Mouse (Mus musculus) liver, embryonic 14.5 days (tissue): ENCODE data around the gene Sema3a. TPM values are rescaled to one million over a fixed set of nuclear protein-coding genes. Genes with fewer than 3 reads are reported as not detected.

Experiments
- ATAC-seq: fragments of 200-750 bp; cut with Nextera tagmentation; 2 replicates; pipeline ENCODE4 v1.8.0; 2017; ENCODE audit warnings: moderate number of reproducible peaks, mild to moderate bottlenecking, moderate library complexity; ENCODE audit not compliant: insufficient read depth
- DNase-seq, 3 experiments: peaks; one replicate each; pipeline ENCODE4 v3.0.0-alpha.2; 2012 to 2013; ENCODE audit warnings: low read depth in 3 of 3, low spot score in 3 of 3
- H3K27ac ChIP-seq: fragments of 300-500 bp; sonication (generic); 2 replicates; pipeline ENCODE4 v1.5.1; 2014; ENCODE audit warnings: moderate library complexity, mild to moderate bottlenecking, control low read depth, inconsistent platforms
- H3K27me3 ChIP-seq: fragments of 300-500 bp; sonication (generic); 2 replicates; pipeline ENCODE4 v1.6.1; 2014; ENCODE audit warnings: mild to moderate bottlenecking, low read length, moderate library complexity; ENCODE audit not compliant: control insufficient read depth, insufficient read depth
- H3K36me3 ChIP-seq: fragments of 300-500 bp; sonication (generic); replicated peaks from 2 replicates; pipeline ENCODE4 v1.6.1; 2014; ENCODE audit warnings: low read depth; ENCODE audit not compliant: control insufficient read depth, insufficient read depth
- H3K4me1 ChIP-seq, 2 experiments: fragments of 200-500 bp in 1 of 2; fragments of 300-500 bp in 1 of 2; sonication (generic) in 1 of 2; replicated peaks; 2 replicates each; pipeline ENCODE4 v1.6.1; 2012 to 2014; ENCODE audit warnings: antibody characterized with exemption in 1 of 2, inconsistent platforms in 1 of 2, low read length in 1 of 2; ENCODE audit not compliant: control insufficient read depth in 2 of 2, insufficient read depth in 2 of 2
- H3K4me2 ChIP-seq: fragments of 300-500 bp; sonication (generic); 2 replicates; pipeline ENCODE4 v1.6.1; 2014; ENCODE audit warnings: low read depth, mild to moderate bottlenecking, control low read depth, moderate library complexity
- H3K4me3 ChIP-seq, 2 experiments: fragments of 200-500 bp in 1 of 2; fragments of 300-500 bp in 1 of 2; sonication (generic) in 1 of 2; 2 replicates each; pipeline ENCODE4 v1.5.1; 2012 to 2014; ENCODE audit warnings: low read depth in 2 of 2, low read length in 2 of 2, mild to moderate bottlenecking in 2 of 2, control low read depth in 1 of 2, inconsistent platforms in 1 of 2, moderate library complexity in 1 of 2; ENCODE audit not compliant: insufficient read depth in 1 of 2
- H3K9ac ChIP-seq: fragments of 300-500 bp; sonication (generic); replicated peaks from 2 replicates; pipeline ENCODE4 v1.6.1; 2014; ENCODE audit warnings: mild to moderate bottlenecking, control low read depth, moderate library complexity
- H3K9me3 ChIP-seq: fragments of 300-500 bp; sonication (generic); 2 replicates; pipeline ENCODE4 v1.6.1; 2016; ENCODE audit warnings: low read length, mixed read lengths; ENCODE audit not compliant: control insufficient read depth
- CTCF ChIP-seq: IDR thresholded peaks from 2 replicates; pipeline ENCODE4 v1.5.1; 2016; ENCODE audit warnings: antibody characterized with exemption, low read depth, control low read depth
- EP300 ChIP-seq: IDR thresholded peaks from 2 replicates; pipeline ENCODE4 v1.6.1; 2016; ENCODE audit warnings: antibody characterized with exemption, low read depth
- WGBS: fragments of 180-500 bp; shearing (Covaris S2); extraction: QIAGEN DNeasy Blood & Tissue Kit; methylation state at CpG from one replicate; pipeline ENCODE4 v1.1.7; 2014; ENCODE audit not compliant: insufficient replicate concordance; 5-methylcytosine and 5-hydroxymethylcytosine counted together
- polyA plus RNA-seq, 2 experiments: library from polyadenylated mRNA; depleted of rRNA in 1 of 2; stranded (reverse) in 1 of 2; unstranded in 1 of 2; fragments of >200 nt; fragmentation: Nextera tagmentation in 1 of 2; extraction: Ambion mirVana in 1 of 2; gene quantifications; 2 replicates each; pipeline versions ENCODE4 v1.2.1 to v1.2.3; 2012 to 2014

Gene Sema3a
- polyA plus RNA-seq, 2 experiments: 1.0 to 2.4 TPM

DNA sequence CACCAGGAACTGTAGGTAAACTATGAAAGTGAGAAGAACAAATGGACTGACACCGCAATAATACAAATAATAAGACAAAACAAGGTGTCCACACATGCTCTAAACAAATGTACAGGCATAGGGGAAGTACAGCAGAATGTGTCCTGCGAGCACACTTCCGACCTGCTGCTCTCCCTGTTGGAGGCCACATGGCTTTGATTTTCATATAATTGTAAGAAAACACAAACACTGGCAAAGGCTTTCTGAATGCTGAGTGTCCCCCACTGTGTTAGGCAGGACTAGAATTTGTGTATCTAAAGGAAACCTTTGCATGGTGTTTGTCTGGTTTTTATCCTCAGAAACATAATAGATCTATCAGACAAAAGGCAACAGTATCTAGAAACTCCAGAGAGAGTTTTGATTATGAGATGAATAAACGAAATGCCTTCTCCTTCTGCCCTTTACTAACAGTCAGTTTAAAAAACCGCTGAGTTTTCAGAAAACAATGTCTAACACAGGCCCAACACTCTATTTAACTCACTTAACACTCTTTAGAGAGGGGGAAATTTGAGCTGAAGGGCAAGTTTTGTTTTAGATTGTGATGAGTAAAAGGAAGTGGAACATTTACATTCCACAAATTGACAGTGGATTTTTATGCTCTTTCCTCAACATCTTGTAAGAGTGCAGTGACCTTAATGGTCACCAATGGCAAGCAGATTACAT lies 193.7 kb downstream of the Sema3a start:
- TF ChIP-seq EP300 (no peak), CTCF (no peak)
- Histone ChIP-seq H3K9me3 (no peaks in the 10 kb centered on the region), H3K4me1 (no peaks in the 10 kb centered on the region), H3K27me3 (no peaks in the 10 kb centered on the region), H3K9ac (no peak overlapping the region), H3K36me3 (no peaks in the 10 kb centered on the region), H3K27ac (no peak overlapping the region), H3K4me3 (no peak overlapping the region), H3K4me2 (no peak overlapping the region)
- no peak for DNase-seq
- no peak for ATAC-seq
- 47% methylated on average over 5 of the region's 5 CpGs for WGBS

DNA sequence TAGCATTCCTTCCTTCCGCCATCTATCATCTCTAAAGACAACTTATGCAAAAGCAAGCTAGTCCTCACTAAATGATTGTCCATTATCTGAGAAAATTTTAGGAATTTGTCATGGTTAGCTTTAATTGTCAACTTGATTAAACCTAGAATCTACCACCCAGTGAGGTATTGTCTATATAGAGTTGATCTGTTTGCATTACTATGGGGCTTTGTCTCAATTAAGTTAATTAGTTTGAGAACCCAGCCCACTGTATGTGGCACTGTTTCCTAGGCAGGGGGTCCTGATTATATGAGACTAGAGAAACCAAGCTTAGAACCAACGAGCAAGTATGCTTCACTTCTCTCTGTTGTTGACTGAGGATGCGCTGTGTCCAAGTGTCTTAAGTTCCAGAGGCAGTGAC lies 194.9 kb downstream of the Sema3a start:
- TF ChIP-seq CTCF: no peak
- TF ChIP-seq EP300: no peak
- no peaks in the 10 kb centered on the region for H3K4me1 ChIP-seq
- ATAC-seq: no peak
- no peaks in the 10 kb centered on the region for H3K9me3 ChIP-seq
- no peaks in the 10 kb centered on the region for H3K36me3 ChIP-seq
- H3K9ac ChIP-seq: no peak overlapping the region
- WGBS: 68% methylated on average over 3 of the region's 3 CpGs
- no peak overlapping the region for H3K27ac ChIP-seq
- H3K4me3 ChIP-seq: no peak overlapping the region
- H3K27me3 ChIP-seq: no peaks in the 10 kb centered on the region
- no peak overlapping the region for H3K4me2 ChIP-seq
- no peak for DNase-seq

DNA sequence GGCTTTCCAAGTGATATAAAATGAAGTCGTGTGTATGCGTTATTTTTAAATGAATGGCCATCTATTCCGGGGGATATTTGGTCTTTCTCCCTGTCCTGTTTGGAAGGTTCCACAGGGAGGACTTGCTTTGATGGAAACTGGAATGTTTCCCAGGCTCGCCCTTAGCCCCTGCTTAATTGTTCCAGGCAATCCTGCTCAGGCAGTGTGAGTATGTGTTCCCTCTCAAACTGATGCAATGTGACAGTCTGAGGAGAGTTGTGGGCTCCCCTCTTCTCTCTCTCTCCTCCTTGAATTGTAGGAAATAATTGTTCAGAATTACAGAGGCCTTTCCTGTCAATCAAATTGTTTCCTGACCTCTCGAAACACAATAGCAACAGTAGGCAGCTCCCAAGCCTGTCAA lies 202.1 kb downstream of the Sema3a start:
- Histone ChIP-seq H3K9me3 (no peaks in the 10 kb centered on the region), H3K36me3 (no peaks in the 10 kb centered on the region), H3K4me1 (no peaks in the 10 kb centered on the region), H3K4me2 (no peak overlapping the region), H3K27me3 (no peaks in the 10 kb centered on the region), H3K4me3 (no peak overlapping the region), H3K9ac (no peak overlapping the region), H3K27ac (no peak overlapping the region)
- WGBS: 44% methylated on average over 5 of the region's 5 CpGs
- DNase-seq (no peak), ATAC-seq (no peak)
- TF ChIP-seq EP300: no peak
- no peak for TF ChIP-seq CTCF

GRCm38 (mm10) chr5:13331412-13331811 lies 206.2 kb downstream of the Sema3a start:
- no peaks in the 10 kb centered on the region for H3K36me3 ChIP-seq
- no peaks in the 10 kb centered on the region for H3K27me3 ChIP-seq
- no peaks in the 10 kb centered on the region for H3K9me3 ChIP-seq
- no peak overlapping the region for H3K9ac ChIP-seq
- H3K4me1 ChIP-seq: no peaks in the 10 kb centered on the region
- H3K27ac ChIP-seq: no peak overlapping the region
- WGBS: 56% methylated on average over 2 of the region's 2 CpGs
- DNase-seq: no peak
- TF ChIP-seq EP300 (no peak), CTCF (no peak)
- no peak for ATAC-seq
- H3K4me3 ChIP-seq: no peak overlapping the region
- no peak overlapping the region for H3K4me2 ChIP-seq

- ATAC-seq: no peak
- no peak for TF ChIP-seq CTCF
- H3K9me3 ChIP-seq: no peaks in the 10 kb centered on the region
- H3K4me3 ChIP-seq: no peak overlapping the region
- 70% methylated on average over 1 of the region's 1 CpGs for WGBS
- no peaks in the 10 kb centered on the region for H3K36me3 ChIP-seq
- no peaks in the 10 kb centered on the region for H3K27me3 ChIP-seq
- no peak overlapping the region for H3K27ac ChIP-seq
- DNase-seq: no peak
- no peak overlapping the region for H3K4me2 ChIP-seq
- no peaks in the 10 kb centered on the region for H3K4me1 ChIP-seq
- no peak overlapping the region for H3K9ac ChIP-seq
These were observed 212.5 kb downstream of the Sema3a start for GRCm38 (mm10) chr5:13337665-13338064.
